Mouse (Mus musculus): ENCODE measurements around the gene Olfr750. TPM values are rescaled to one million over a fixed set of nuclear protein-coding genes. Genes with fewer than 3 reads are reported as not detected.
A peak's percentile ranks its signal among the peaks of the same experiment; 100 is the strongest.

Olfr750 gene
- polyA plus RNA-seq (2012; rRNA removed), result 0.54 and 0.77 TPM in 2 replicates

GRCm38 (mm10) chr14:51074335-51074734, at the start of gene Olfr750:
Olfr750 (minus strand) TSS chr14:51074435.
- H3K4me1 ChIP-seq (ENCODE audit: control insufficient read depth, insufficient read depth, low read length), result peaks cover 7% of the 10 kb centered on the region
- no peak within 1 kb of the TSS for H3K27ac ChIP-seq (ENCODE audit: control insufficient read depth, insufficient read depth, low read depth, low read length)
- no peaks in the 10 kb centered on the region for H3K36me3 ChIP-seq (ENCODE audit: control insufficient read depth, insufficient read depth, low read length)
- no peak within 1 kb of the TSS for H3K4me3 ChIP-seq (ENCODE audit: control insufficient read depth, low read depth, low read length)
- H3K27me3 ChIP-seq (ENCODE audit: control insufficient read depth, insufficient read depth, low read length), result no peaks in the 10 kb centered on the region
- no peak for TF ChIP-seq CTCF (IDR thresholded peaks at IDR 0.05; ENCODE audit: control insufficient read depth, insufficient read depth, insufficient replicate concordance, low read depth, low read length)
- no peak for TF ChIP-seq POLR2A (IDR thresholded peaks at IDR 0.05; ENCODE audit: control insufficient read depth, low read depth, low read length)

DNA sequence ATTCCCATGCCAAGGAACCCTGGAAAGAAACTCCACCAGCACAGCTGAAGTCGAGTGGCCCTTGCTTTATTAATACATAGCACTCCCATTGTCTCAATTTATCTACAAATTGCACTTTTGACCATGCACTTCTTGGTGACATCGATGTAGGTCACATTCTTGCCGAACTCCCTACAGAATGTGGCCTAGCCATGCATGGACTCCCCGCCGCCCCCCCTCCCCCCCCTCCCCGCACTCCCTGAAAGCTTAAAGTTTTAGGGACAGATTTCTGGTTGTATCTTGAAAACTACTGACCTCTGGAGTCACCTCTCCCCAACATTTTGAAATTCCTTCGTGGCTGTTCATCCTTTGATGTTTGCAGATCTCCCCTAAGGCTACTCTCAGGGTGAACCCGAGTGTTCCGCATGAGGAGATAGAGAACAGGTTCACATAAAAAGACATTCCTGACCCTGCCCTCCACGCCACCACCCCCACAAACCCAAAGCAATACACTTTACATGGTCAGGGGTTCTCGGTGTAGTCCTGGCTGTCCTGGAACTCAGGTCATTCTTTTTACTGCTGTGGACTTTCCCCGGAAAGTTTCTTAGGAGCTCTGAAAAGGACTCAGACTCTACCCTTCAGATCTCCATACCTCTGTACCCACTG, 39.8 kb upstream of the Olfr750 start, which contains the start of gene Eddm3b:
TSS of gene Eddm3b (plus strand) at position 511 of the 645 bp plus-strand sequence.
- H3K4me3 ChIP-seq (ENCODE audit: control insufficient read depth, low read depth, low read length), result no peak within 1 kb of the TSS
- no peak for TF ChIP-seq CTCF (IDR thresholded peaks at IDR 0.05; ENCODE audit: control insufficient read depth, insufficient read depth, insufficient replicate concordance, low read depth, low read length)
- TF ChIP-seq POLR2A (IDR thresholded peaks at IDR 0.05; ENCODE audit: control insufficient read depth, low read depth, low read length), result no peak
- H3K36me3 ChIP-seq (ENCODE audit: control insufficient read depth, insufficient read depth, low read length), result no peaks in the 10 kb centered on the region
- H3K27ac ChIP-seq (ENCODE audit: control insufficient read depth, insufficient read depth, low read depth, low read length), result no peak within 1 kb of the TSS
- no peaks in the 10 kb centered on the region for H3K27me3 ChIP-seq (ENCODE audit: control insufficient read depth, insufficient read depth, low read length)
- H3K4me1 ChIP-seq (ENCODE audit: control insufficient read depth, insufficient read depth, low read length), result no peaks in the 10 kb centered on the region

DNA sequence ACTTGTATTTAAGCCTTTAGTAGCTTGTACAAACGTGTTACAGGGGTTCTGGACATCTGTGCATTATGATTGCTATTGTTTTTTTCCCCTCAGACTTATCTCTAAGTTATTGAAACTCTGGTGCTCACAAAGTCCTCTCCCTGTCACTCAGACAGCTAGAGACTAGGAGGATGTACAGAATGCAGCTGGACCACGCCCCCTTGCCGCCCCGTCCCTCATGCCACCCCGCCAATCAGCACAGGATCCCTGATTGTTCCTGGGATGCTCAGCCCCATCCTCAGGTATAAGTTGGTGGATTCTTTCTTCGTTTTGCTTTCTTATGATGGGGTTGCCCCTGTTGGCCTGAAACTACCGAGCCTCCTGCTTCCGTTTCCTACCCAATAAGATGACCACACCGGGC, 39.2 kb upstream of the Olfr750 start:
- TF ChIP-seq CTCF (IDR thresholded peaks at IDR 0.05; ENCODE audit: control insufficient read depth, insufficient read depth, insufficient replicate concordance, low read depth, low read length), result no peak
- TF ChIP-seq POLR2A (IDR thresholded peaks at IDR 0.05; ENCODE audit: control insufficient read depth, low read depth, low read length), result no peak
- H3K27ac ChIP-seq (ENCODE audit: control insufficient read depth, insufficient read depth, low read depth, low read length), result no peak overlapping the region
- no peaks in the 10 kb centered on the region for H3K4me1 ChIP-seq (ENCODE audit: control insufficient read depth, insufficient read depth, low read length)
- no peaks in the 10 kb centered on the region for H3K36me3 ChIP-seq (ENCODE audit: control insufficient read depth, insufficient read depth, low read length)
- no peaks in the 10 kb centered on the region for H3K27me3 ChIP-seq (ENCODE audit: control insufficient read depth, insufficient read depth, low read length)
- H3K4me3 ChIP-seq (ENCODE audit: control insufficient read depth, low read depth, low read length), result no peak overlapping the region

DNA sequence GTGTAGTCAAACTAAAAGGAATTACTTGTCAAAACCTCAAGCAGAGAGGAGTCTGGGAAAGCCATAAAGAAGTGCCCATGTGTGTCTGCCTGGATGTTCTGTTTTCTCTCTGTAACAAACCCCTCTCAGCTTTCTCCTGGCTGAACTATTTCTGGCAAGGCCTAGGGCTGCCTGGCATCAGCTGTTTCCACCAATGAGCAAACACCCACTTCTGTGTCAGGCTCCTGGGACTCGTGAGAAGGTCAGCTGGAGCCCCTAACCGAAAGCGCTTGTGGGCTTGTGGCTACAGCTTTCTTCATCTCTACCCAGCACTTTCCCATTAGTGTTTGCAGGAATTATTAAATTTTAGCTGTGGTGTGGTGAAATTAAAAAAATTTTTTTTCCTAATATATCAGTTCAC, 37.7 kb upstream of the Olfr750 start:
- Histone ChIP-seq H3K4me3 (ENCODE audit: control insufficient read depth, low read depth, low read length) (no peak overlapping the region), H3K27me3 (ENCODE audit: control insufficient read depth, insufficient read depth, low read length) (no peaks in the 10 kb centered on the region), H3K4me1 (ENCODE audit: control insufficient read depth, insufficient read depth, low read length) (no peaks in the 10 kb centered on the region), H3K36me3 (ENCODE audit: control insufficient read depth, insufficient read depth, low read length) (no peaks in the 10 kb centered on the region), H3K27ac (ENCODE audit: control insufficient read depth, insufficient read depth, low read depth, low read length) (no peak overlapping the region)
- TF ChIP-seq POLR2A (IDR thresholded peaks at IDR 0.05; ENCODE audit: control insufficient read depth, low read depth, low read length) (no peak), CTCF (IDR thresholded peaks at IDR 0.05; ENCODE audit: control insufficient read depth, insufficient read depth, insufficient replicate concordance, low read depth, low read length) (no peak)

- H3K36me3 ChIP-seq (ENCODE audit: control insufficient read depth, insufficient read depth, low read length), result no peaks in the 10 kb centered on the region
- H3K27me3 ChIP-seq (ENCODE audit: control insufficient read depth, insufficient read depth, low read length), result no peaks in the 10 kb centered on the region
- no peak for TF ChIP-seq CTCF (IDR thresholded peaks at IDR 0.05; ENCODE audit: control insufficient read depth, insufficient read depth, insufficient replicate concordance, low read depth, low read length)
- no peak for TF ChIP-seq POLR2A (IDR thresholded peaks at IDR 0.05; ENCODE audit: control insufficient read depth, low read depth, low read length)
- no peak overlapping the region for H3K4me3 ChIP-seq (ENCODE audit: control insufficient read depth, low read depth, low read length)
- no peak overlapping the region for H3K27ac ChIP-seq (ENCODE audit: control insufficient read depth, insufficient read depth, low read depth, low read length)
- no peaks in the 10 kb centered on the region for H3K4me1 ChIP-seq (ENCODE audit: control insufficient read depth, insufficient read depth, low read length)
These were observed 32.3 kb upstream of the Olfr750 start for GRCm38 (mm10) chr14:51106449-51106967.

- no peaks in the 10 kb centered on the region for H3K4me1 ChIP-seq (ENCODE audit: control insufficient read depth, insufficient read depth, low read length)
- H3K4me3 ChIP-seq (ENCODE audit: control insufficient read depth, low read depth, low read length), result no peak overlapping the region
- no peak for TF ChIP-seq CTCF (IDR thresholded peaks at IDR 0.05; ENCODE audit: control insufficient read depth, insufficient read depth, insufficient replicate concordance, low read depth, low read length)
- TF ChIP-seq POLR2A (IDR thresholded peaks at IDR 0.05; ENCODE audit: control insufficient read depth, low read depth, low read length), result no peak
- no peaks in the 10 kb centered on the region for H3K36me3 ChIP-seq (ENCODE audit: control insufficient read depth, insufficient read depth, low read length)
- no peak overlapping the region for H3K27ac ChIP-seq (ENCODE audit: control insufficient read depth, insufficient read depth, low read depth, low read length)
- H3K27me3 ChIP-seq (ENCODE audit: control insufficient read depth, insufficient read depth, low read length), result no peaks in the 10 kb centered on the region
These were observed 30.1 kb upstream of the Olfr750 start for GRCm38 (mm10) chr14:51104366-51104765.

- Histone ChIP-seq H3K27ac (ENCODE audit: control insufficient read depth, insufficient read depth, low read depth, low read length) (no peak overlapping the region), H3K27me3 (ENCODE audit: control insufficient read depth, insufficient read depth, low read length) (no peaks in the 10 kb centered on the region), H3K36me3 (ENCODE audit: control insufficient read depth, insufficient read depth, low read length) (no peaks in the 10 kb centered on the region), H3K4me1 (ENCODE audit: control insufficient read depth, insufficient read depth, low read length) (no peaks in the 10 kb centered on the region), H3K4me3 (ENCODE audit: control insufficient read depth, low read depth, low read length) (no peak overlapping the region)
- peak; percentile 65; the same call in 1 of the 2 replicates for TF ChIP-seq CTCF (IDR thresholded peaks at IDR 0.05; ENCODE audit: control insufficient read depth, insufficient read depth, insufficient replicate concordance, low read depth, low read length)
- TF ChIP-seq POLR2A (IDR thresholded peaks at IDR 0.05; ENCODE audit: control insufficient read depth, low read depth, low read length), result no peak
These were observed 29.0 kb upstream of the Olfr750 start for GRCm38 (mm10) chr14:51103217-51103616.
